Mouse (Mus musculus) ovary, postnatal 10 days (tissue): ENCODE results near the gene Gm17087.

Experiments
- DNase-seq: peaks from one replicate; pipeline ENCODE4 v3.0.0; 2022; ENCODE audit warnings: low spot score

Gene Gm17087

GRCm38 (mm10) chr17:8546366-8546765 lies 20.4 kb downstream of the Gm17087 start:
- DNase-seq: no peak

GRCm38 (mm10) chr17:8541974-8542538 lies 24.7 kb downstream of the Gm17087 start:
- DNase-seq: no peak

GRCm38 (mm10) chr17:8538102-8538501 lies 28.6 kb downstream of the Gm17087 start:
- DNase-seq: no peak

- DNase-seq: no peak
Observed at GRCm38 (mm10) chr17:8536522-8536921, 30.2 kb downstream of the Gm17087 start.

- DNase-seq: no peak
Observed at GRCm38 (mm10) chr17:8533828-8534227, 32.9 kb downstream of the Gm17087 start.

GRCm38 (mm10) chr17:8532609-8533008 lies 34.1 kb downstream of the Gm17087 start:
- DNase-seq: no peak

- no peak for DNase-seq
Observed at GRCm38 (mm10) chr17:8528641-8529040, 38.1 kb downstream of the Gm17087 start.

GRCm38 (mm10) chr17:8526815-8527261 lies 39.9 kb downstream of the Gm17087 start:
- no peak for DNase-seq

GRCm38 (mm10) chr17:8525971-8526740 lies 40.6 kb downstream of the Gm17087 start:
- DNase-seq: no peak

- no peak for DNase-seq
Observed at GRCm38 (mm10) chr17:8525225-8525721, 41.5 kb downstream of the Gm17087 start, which contains the start of gene Pde10a. Pde10a (plus strand) TSS chr17:8525372.

GRCm38 (mm10) chr17:8524387-8525165 lies 42.2 kb downstream of the Gm17087 start:
- peak; percentile 35 for DNase-seq

- no peak for DNase-seq
Observed at GRCm38 (mm10) chr17:8523986-8524385, 42.8 kb downstream of the Gm17087 start.

GRCm38 (mm10) chr17:8516006-8516405 lies 50.7 kb downstream of the Gm17087 start:
- no peak for DNase-seq
